Comparison of ENCODE assay signal across 8 mouse cellular contexts in genomic region chr9:113706841-113707240, GRCm38 (mm10). TPM values are rescaled to one million over a fixed set of nuclear protein-coding genes. Genes with fewer than 3 reads are reported as not detected.
DNase-seq lines count a peak whose midpoint lies in the region; ATAC-seq and TF ChIP-seq lines count a peak whose summit lies in the region.

No protein-coding gene starts in this region.

- H3K4me1 ChIP-seq in spleen, adult 2 months (ENCODE audit: control insufficient read depth, insufficient read depth, insufficient read length), result peaks cover 27% of the 10 kb centered on the region; the same call in 1 of the 2 replicates
- peaks cover 15% of the 10 kb centered on the region for H3K4me1 ChIP-seq in embryonic facial prominence, embryonic 14.5 days (ENCODE audit: control insufficient read depth, insufficient read depth, low read length)
- peaks cover 21% of the 10 kb centered on the region; the same call in 1 of the 2 replicates for H3K4me1 ChIP-seq in intestine, embryonic 15.5 days (replicated peaks)
- peaks cover 27% of the 10 kb centered on the region for H3K4me1 ChIP-seq in neural tube, embryonic 12.5 days

- 13% methylated on average over 9 of the region's 9 CpGs for WGBS in spleen, adult 2 months
- 41% methylated on average over 9 of the region's 9 CpGs for WGBS in embryonic facial prominence, embryonic 14.5 days
- WGBS in intestine, embryonic 15.5 days, result 35% methylated on average over 9 of the region's 9 CpGs
- 67% methylated on average over 9 of the region's 9 CpGs for WGBS in neural tube, embryonic 12.5 days

- TF ChIP-seq CTCF in spleen, adult 2 months (IDR thresholded peaks at IDR 0.05; ENCODE audit: extremely low read depth, insufficient read depth, insufficient read length, insufficient replicate concordance), result no peak

- no peak for ATAC-seq in embryonic facial prominence, embryonic 14.5 days (ENCODE audit: low read depth)
- ATAC-seq in intestine, embryonic 15.5 days, result no peak
- ATAC-seq in neural tube, embryonic 12.5 days (ENCODE audit: low FRiP score, low read depth), result no peak

- H3K4me3 ChIP-seq in spleen, adult 2 months (ENCODE audit: extremely low read depth, insufficient read depth, insufficient read length), result peak overlapping the region; percentile 84
- peak overlapping the region; percentile 99 for H3K4me3 ChIP-seq in embryonic facial prominence, embryonic 14.5 days (ENCODE audit: low read depth, low read length)
- peak overlapping the region; percentile 88 for H3K4me3 ChIP-seq in intestine, embryonic 15.5 days (replicated peaks)
- H3K4me3 ChIP-seq in neural tube, embryonic 12.5 days, result peak overlapping the region; percentile 89

- TF ChIP-seq POLR2A in spleen, adult 2 months (IDR thresholded peaks at IDR 0.05; ENCODE audit: low read depth, low read length), result no peak

- H3K9me3 ChIP-seq in embryonic facial prominence, embryonic 14.5 days (ENCODE audit: control insufficient read depth, low read length), result no peaks in the 10 kb centered on the region
- H3K9me3 ChIP-seq in intestine, embryonic 15.5 days, result no peaks in the 10 kb centered on the region
- no peaks in the 10 kb centered on the region for H3K9me3 ChIP-seq in neural tube, embryonic 12.5 days

- no peak for DNase-seq in spleen, adult 2 months (ENCODE audit: low read depth in 1 of 2, low spot score in 2 of 2)
- DNase-seq in spleen, postnatal 36 days (ENCODE audit: low spot score in 2 of 2), result no peak
- no peak for DNase-seq in embryonic facial prominence, embryonic 14.5 days (ENCODE audit: low spot score)
- no peak for DNase-seq in yolk sac, embryonic 10.5 days (ENCODE audit: low spot score)
- DNase-seq in thymus, postnatal 36 days, result no peak
- no peak for DNase-seq in gastrocnemius, postnatal 25 days

- peak overlapping the region; percentile 98 for H3K9ac ChIP-seq in embryonic facial prominence, embryonic 14.5 days (ENCODE audit: low read depth, low read length)
- H3K9ac ChIP-seq in intestine, embryonic 15.5 days, result peak overlapping the region; percentile 97
- H3K9ac ChIP-seq in neural tube, embryonic 12.5 days, result peak overlapping the region; percentile 91; the same call in 1 of the 2 replicates

- peak overlapping the region; percentile 69 for H3K4me2 ChIP-seq in embryonic facial prominence, embryonic 14.5 days (ENCODE audit: low read depth, low read length)
- peak overlapping the region; percentile 74 for H3K4me2 ChIP-seq in intestine, embryonic 15.5 days (replicated peaks)
- H3K4me2 ChIP-seq in neural tube, embryonic 12.5 days (replicated peaks), result peak overlapping the region; percentile 89

- H3K36me3 ChIP-seq in spleen, adult 2 months (ENCODE audit: control insufficient read depth, insufficient read depth, low read length), result no peaks in the 10 kb centered on the region; the same call in 1 of the 2 replicates
- no peaks in the 10 kb centered on the region for H3K36me3 ChIP-seq in embryonic facial prominence, embryonic 14.5 days (ENCODE audit: control insufficient read depth, insufficient read depth, low read length)
- H3K36me3 ChIP-seq in intestine, embryonic 15.5 days, result no peaks in the 10 kb centered on the region
- H3K36me3 ChIP-seq in neural tube, embryonic 12.5 days, result no peaks in the 10 kb centered on the region

- H3K27ac ChIP-seq in spleen, adult 2 months (ENCODE audit: insufficient read depth, low read length), result no peak overlapping the region
- H3K27ac ChIP-seq in embryonic facial prominence, embryonic 14.5 days (replicated peaks; ENCODE audit: low read depth, low read length), result no peak overlapping the region
- 0 out of 2 replicates have a peak overlapping the region, but pooled peaks have one; percentile 9 for H3K27ac ChIP-seq in intestine, embryonic 15.5 days
- no peak overlapping the region for H3K27ac ChIP-seq in neural tube, embryonic 12.5 days

- H3K27me3 ChIP-seq in spleen, adult 2 months (ENCODE audit: control insufficient read depth, insufficient read depth, low read length), result no peaks in the 10 kb centered on the region
- no peaks in the 10 kb centered on the region for H3K27me3 ChIP-seq in embryonic facial prominence, embryonic 14.5 days (replicated peaks; ENCODE audit: control insufficient read depth, insufficient read depth, low read length)
- no peaks in the 10 kb centered on the region for H3K27me3 ChIP-seq in intestine, embryonic 15.5 days (replicated peaks)
- no peaks in the 10 kb centered on the region for H3K27me3 ChIP-seq in neural tube, embryonic 12.5 days (replicated peaks)

RNA-seq across cellular contexts. Expression of gene Pdcd6ip, which starts 1.2 kb away (rescaled TPM):
- 42.8 and 65.2 TPM in 2 replicates for polyA plus RNA-seq in spleen, adult 2 months (2012; rRNA removed)
- polyA plus RNA-seq in embryonic facial prominence, embryonic 14.5 days (2014; fragmentation: Nextera tagmentation; extraction: Ambion mirVana), result 68.5 and 72.4 TPM in 2 replicates
- 99.6 and 104 TPM in 2 replicates for polyA plus RNA-seq in intestine, embryonic 15.5 days (2015; fragmentation: Nextera tagmentation; extraction: Ambion mirVana)
- polyA plus RNA-seq in neural tube, embryonic 12.5 days (2016; fragmentation: Nextera tagmentation; extraction: Ambion mirVana), result 48.3 and 54.7 TPM in 2 replicates
- 10 to 100 TPM; 36.4 to 37.0 TPM for total RNA-seq in gastrocnemius, postnatal 25 days (2021)

RNA-seq across cellular contexts. Expression of gene Clasp2, which starts 34.4 kb away (rescaled TPM):
- polyA plus RNA-seq in spleen, adult 2 months (2012; rRNA removed), result 8.1 and 9.5 TPM in 2 replicates
- 27.4 and 30.2 TPM in 2 replicates for polyA plus RNA-seq in embryonic facial prominence, embryonic 14.5 days (2014; fragmentation: Nextera tagmentation; extraction: Ambion mirVana)
- polyA plus RNA-seq in intestine, embryonic 15.5 days (2015; fragmentation: Nextera tagmentation; extraction: Ambion mirVana), result 21.4 and 22.5 TPM in 2 replicates
- 82.7 and 83.4 TPM in 2 replicates for polyA plus RNA-seq in neural tube, embryonic 12.5 days (2016; fragmentation: Nextera tagmentation; extraction: Ambion mirVana)
- 10 to 100 TPM; 43.7 to 44.1 TPM for total RNA-seq in gastrocnemius, postnatal 25 days (2021)
